Mouse (Mus musculus) lung, embryonic 16.5 days (tissue): Measurements from ENCODE around the gene Olfr167. TPM values are rescaled to one million over a fixed set of nuclear protein-coding genes. Genes with fewer than 3 reads are reported as not detected.
"Not testable (repeated sequence)": the region's sequence is repeated elsewhere in the genome, so short reads cannot be mapped to it uniquely, and the experiment has no call there.

ENCODE experiments used
- ATAC-seq: fragments of 200-750 bp; cut with Nextera tagmentation; 2 replicates; pipeline ENCODE4 v1.8.0; 2017; ENCODE audit warnings: low read depth, mild to moderate bottlenecking, moderate library complexity
- H3K27ac ChIP-seq: fragments of 300-500 bp; sonication (generic); 2 replicates; pipeline ENCODE4 v1.5.1; 2014; ENCODE audit warnings: mild to moderate bottlenecking, control low read depth, low read length
- H3K27me3 ChIP-seq: fragments of 300-500 bp; sonication (generic); 2 replicates; pipeline ENCODE4 v1.6.1; 2014; ENCODE audit warnings: low read depth, low read length, mixed read lengths; ENCODE audit not compliant: control insufficient read depth, insufficient read depth
- H3K36me3 ChIP-seq: fragments of 300-500 bp; sonication (generic); 2 replicates; pipeline ENCODE4 v1.6.1; 2014; ENCODE audit warnings: low read length; ENCODE audit not compliant: control insufficient read depth, insufficient read depth
- H3K4me1 ChIP-seq: fragments of 300-500 bp; sonication (generic); replicated peaks from 2 replicates; pipeline ENCODE4 v1.6.1; 2014; ENCODE audit warnings: low read length, mixed read lengths; ENCODE audit not compliant: control insufficient read depth, insufficient read depth
- H3K4me2 ChIP-seq: fragments of 300-500 bp; sonication (generic); 2 replicates; pipeline ENCODE4 v1.6.1; 2014; ENCODE audit warnings: low read depth, low read length, control low read depth
- H3K4me3 ChIP-seq: fragments of 300-500 bp; sonication (generic); 2 replicates; pipeline ENCODE4 v1.5.1; 2014; ENCODE audit warnings: mild to moderate bottlenecking, low read length, control low read depth
- H3K9ac ChIP-seq: fragments of 300-500 bp; sonication (generic); 2 replicates; pipeline ENCODE4 v1.6.1; 2014; ENCODE audit warnings: low read length, control low read depth
- H3K9me3 ChIP-seq: fragments of 300-500 bp; sonication (generic); 2 replicates; pipeline ENCODE4 v1.6.1; 2016; ENCODE audit warnings: low read length; ENCODE audit not compliant: control insufficient read depth
- WGBS: fragments of 180-500 bp; shearing (Covaris S2); extraction: QIAGEN DNeasy Blood & Tissue Kit; methylation state at CpG from one replicate; pipeline ENCODE4 v1.1.7; 2014; 5-methylcytosine and 5-hydroxymethylcytosine counted together
- polyA plus RNA-seq: library from polyadenylated mRNA; unstranded; fragments of >200 nt; fragmentation: Nextera tagmentation; extraction: Ambion mirVana; gene quantifications from 2 replicates; pipeline ENCODE4 v1.2.1, GENCODE M21; 2015

Olfr167 gene
- polyA plus RNA-seq, result not detected in 2 replicates

GRCm38 (mm10) chr16:19522166-19522565 lies at the start of gene Olfr167:
TSS of gene Olfr167 (minus strand) at chr16:19522266.
- Histone ChIP-seq H3K4me1 (no peaks in the 10 kb centered on the region), H3K27me3 (no peaks in the 10 kb centered on the region), H3K9ac (no peak within 1 kb of the TSS), H3K36me3 (no peaks in the 10 kb centered on the region), H3K9me3 (no peaks in the 10 kb centered on the region), H3K27ac (no peak within 1 kb of the TSS), H3K4me2 (no peak within 1 kb of the TSS), H3K4me3 (no peak within 1 kb of the TSS)
- no peak for ATAC-seq
- 84% methylated on average over 2 of the region's 2 CpGs for WGBS

- ATAC-seq, result not testable (repeated sequence)
- 86% methylated on average over 2 of the region's 2 CpGs for WGBS
These were observed 49.6 kb upstream of the Olfr167 start, which contains the start of gene Olfr169 for GRCm38 (mm10) chr16:19571709-19572108. TSS of gene Olfr169 (minus strand) at chr16:19571809.

GRCm38 (mm10) chr16:19553429-19553828 lies 31.4 kb upstream of the Olfr167 start:
- H3K4me2 ChIP-seq, H3K4me1 ChIP-seq, H3K9ac ChIP-seq, H3K36me3 ChIP-seq, ATAC-seq, H3K27me3 ChIP-seq, H3K4me3 ChIP-seq, H3K27ac ChIP-seq, H3K9me3 ChIP-seq: not testable (repeated sequence)
- WGBS, result 79% methylated on average over 7 of the region's 7 CpGs

More at GRCm38 (mm10) chr16:19571709-19572108, 49.6 kb upstream of the Olfr167 start, which contains the start of gene Olfr169:
- H3K27ac ChIP-seq, H3K9me3 ChIP-seq, H3K36me3 ChIP-seq, H3K4me2 ChIP-seq, H3K9ac ChIP-seq, H3K27me3 ChIP-seq, H3K4me1 ChIP-seq, H3K4me3 ChIP-seq: not testable (repeated sequence)

GRCm38 (mm10) chr16:19552246-19552645 lies 30.2 kb upstream of the Olfr167 start:
- 73% methylated on average over 3 of the region's 3 CpGs for WGBS
- H3K4me3 ChIP-seq, H3K4me1 ChIP-seq, H3K9me3 ChIP-seq, H3K4me2 ChIP-seq, H3K9ac ChIP-seq, H3K27me3 ChIP-seq, H3K27ac ChIP-seq, H3K36me3 ChIP-seq, ATAC-seq: not testable (repeated sequence)

GRCm38 (mm10) chr16:19535455-19535854 lies 13.4 kb upstream of the Olfr167 start, which contains the start of gene Olfr168:
TSS of gene Olfr168 (minus strand) at chr16:19535555.
- Histone ChIP-seq H3K36me3 (no peaks in the 10 kb centered on the region), H3K9ac (no peak within 1 kb of the TSS), H3K27me3 (no peaks in the 10 kb centered on the region), H3K27ac (no peak within 1 kb of the TSS), H3K4me1 (no peaks in the 10 kb centered on the region), H3K9me3 (no peaks in the 10 kb centered on the region; the same call in 1 of the 2 replicates), H3K4me3 (no peak within 1 kb of the TSS), H3K4me2 (no peak within 1 kb of the TSS)
- ATAC-seq, result no peak

GRCm38 (mm10) chr16:19483394-19483793 lies 38.7 kb downstream of the Olfr167 start, which contains the start of gene Olfr166:
TSS of gene Olfr166 (plus strand) at chr16:19483694.
- Histone ChIP-seq H3K4me1 (no peaks in the 10 kb centered on the region), H3K4me3 (no peak within 1 kb of the TSS), H3K4me2 (no peak within 1 kb of the TSS), H3K27ac (no peak within 1 kb of the TSS), H3K36me3 (no peaks in the 10 kb centered on the region), H3K9me3 (no peaks in the 10 kb centered on the region), H3K27me3 (no peaks in the 10 kb centered on the region), H3K9ac (no peak within 1 kb of the TSS)
- ATAC-seq, result no peak

- Histone ChIP-seq H3K27ac (no peak overlapping the region), H3K9me3 (no peaks in the 10 kb centered on the region), H3K9ac (no peak overlapping the region), H3K27me3 (no peaks in the 10 kb centered on the region), H3K36me3 (no peaks in the 10 kb centered on the region), H3K4me1 (no peaks in the 10 kb centered on the region), H3K4me3 (no peak overlapping the region), H3K4me2 (no peak overlapping the region)
- 100% methylated on average over 1 of the region's 1 CpGs for WGBS
- ATAC-seq, result no peak
These were observed 57.7 kb downstream of the Olfr167 start for GRCm38 (mm10) chr16:19464365-19464764.

Other genes starting within 250 kb of the Olfr167 start
- gene Olfr164, start 208.2 kb downstream of the Olfr167 start, polyA plus RNA-seq, result not detected in 2 replicates
- gene Olfr165, start 99.1 kb downstream of the Olfr167 start, polyA plus RNA-seq, result not detected in 2 replicates
- not detected in 2 replicates for gene Olfr166, start 38.6 kb downstream of the Olfr167 start, polyA plus RNA-seq
- not detected in 2 replicates for gene Olfr168, start 13.3 kb upstream of the Olfr167 start, polyA plus RNA-seq
- gene Olfr169, start 49.5 kb upstream of the Olfr167 start, polyA plus RNA-seq, result not detected in 2 replicates
- not detected in 2 replicates for gene Olfr170, start 89.6 kb upstream of the Olfr167 start, polyA plus RNA-seq
- not detected in 2 replicates for gene Olfr171, start 107.7 kb upstream of the Olfr167 start, polyA plus RNA-seq
- gene Lamp3, start 184.1 kb upstream of the Olfr167 start, polyA plus RNA-seq, result 37.2 and 50.1 TPM in 2 replicates
- gene B3gnt5, start 237.9 kb upstream of the Olfr167 start, polyA plus RNA-seq, result 11.4 and 14.0 TPM in 2 replicates